Comparison of ENCODE assay signal across 8 mouse cellular contexts in genomic region chr14:55644261-55644888, GRCm38 (mm10). TPM values are rescaled to one million over a fixed set of nuclear protein-coding genes. Genes with fewer than 3 reads are reported as not detected.
DNase-seq lines count a peak whose midpoint lies in the region; ATAC-seq and TF ChIP-seq lines count a peak whose summit lies in the region.

No protein-coding gene starts in this region.

- no peak for TF ChIP-seq CTCF in testis, adult 2 months (IDR thresholded peaks at IDR 0.05; ENCODE audit: control insufficient read depth, insufficient read depth, insufficient replicate concordance, low read depth, low read length)

- H3K27me3 ChIP-seq in testis, adult 2 months (ENCODE audit: control insufficient read depth, insufficient read depth, low read length), result no peaks in the 10 kb centered on the region
- H3K27me3 ChIP-seq in forebrain, embryonic 10.5 days (ENCODE audit: poor library complexity, severe bottlenecking), result no peaks in the 10 kb centered on the region

- peak; percentile 38 for ATAC-seq in inflammation-experienced regulatory T-cells, adult 6 months

- peak overlapping the region; percentile 32 for H3K27ac ChIP-seq in testis, adult 2 months (ENCODE audit: control insufficient read depth, insufficient read depth, low read depth, low read length)
- H3K27ac ChIP-seq in forebrain, embryonic 10.5 days, result peak overlapping the region; percentile 100

- no peak for DNase-seq in testis, postnatal 10 days (ENCODE audit: low spot score)
- no peak for DNase-seq in forebrain, embryonic 10.5 days (ENCODE audit: extremely low spot score, low spot score)
- peak; percentile 31 for DNase-seq in lung, postnatal 10 days
- DNase-seq in yolk sac, embryonic 10.5 days (ENCODE audit: low spot score), result peak; percentile 36
- no peak for DNase-seq in cerebellum, postnatal 36 days
- no peak for DNase-seq in gastrocnemius, adult 8-10 months (ENCODE audit: low spot score in 2 of 2)

- peak overlapping the region; percentile 73 for H3K4me3 ChIP-seq in testis, adult 2 months (ENCODE audit: control insufficient read depth, low read depth, low read length)
- H3K4me3 ChIP-seq in forebrain, embryonic 10.5 days, result peak overlapping the region; percentile 97

- no peaks in the 10 kb centered on the region for H3K9me3 ChIP-seq in forebrain, embryonic 10.5 days

- WGBS in forebrain, embryonic 10.5 days, result 34% methylated on average over 17 of the region's 17 CpGs

- H3K36me3 ChIP-seq in testis, adult 2 months (ENCODE audit: control insufficient read depth, insufficient read depth, low read length), result 0 out of 2 replicates have a peak, but pooled peaks cover 1% of the 10 kb centered on the region
- H3K36me3 ChIP-seq in forebrain, embryonic 10.5 days (replicated peaks), result peaks cover 51% of the 10 kb centered on the region

- no peak for TF ChIP-seq POLR2A in testis, adult 2 months (IDR thresholded peaks at IDR 0.05; ENCODE audit: control insufficient read depth, low read depth, low read length)

- peaks cover 9% of the 10 kb centered on the region for H3K4me1 ChIP-seq in testis, adult 2 months (ENCODE audit: control insufficient read depth, insufficient read depth, low read length)
- H3K4me1 ChIP-seq in forebrain, embryonic 10.5 days, result peaks cover 32% of the 10 kb centered on the region

RNA-seq across cellular contexts. Expression of gene Tm9sf1, which starts 0.8 kb away (rescaled TPM):
- polyA plus RNA-seq in testis, adult 2 months (2012; rRNA removed), result 18.2 and 21.3 TPM in 2 replicates
- polyA plus RNA-seq in forebrain, embryonic 10.5 days (2016; fragmentation: Nextera tagmentation; extraction: Ambion mirVana), result 78.3 and 78.7 TPM in 2 replicates
- polyA plus RNA-seq in inflammation-experienced regulatory T-cells, adult 6 months (2017; shearing (Covaris generic)), result 10 to 100 TPM; 36.3 to 45.0 (median 39.3) TPM
- 10 to 100 TPM; 15.6 to 18.3 (median 17.1) TPM for total RNA-seq in gastrocnemius, adult 8-10 months (2022)

RNA-seq across cellular contexts. Expression of gene Tssk4, which starts 5.6 kb away (rescaled TPM):
- polyA plus RNA-seq in testis, adult 2 months (2012; rRNA removed), result 197 and 200 TPM in 2 replicates
- polyA plus RNA-seq in forebrain, embryonic 10.5 days (2016; fragmentation: Nextera tagmentation; extraction: Ambion mirVana), result 0.58 and 1.1 TPM in 2 replicates
- 1 to 10 TPM in 2 of 3 experiments, under 1 TPM in 1; 0.68 to 2.2 (median 1.2) TPM for polyA plus RNA-seq in inflammation-experienced regulatory T-cells, adult 6 months (2017; shearing (Covaris generic))
- under 1 TPM in 2 of 4 experiments, not detected in 2; 0.22 to 0.29 TPM for total RNA-seq in gastrocnemius, adult 8-10 months (2022)

RNA-seq across cellular contexts. Expression of gene Gm49378, which starts 6.7 kb away (rescaled TPM):
- 1.9 and 2.1 TPM in 2 replicates for polyA plus RNA-seq in testis, adult 2 months (2012; rRNA removed)
- polyA plus RNA-seq in forebrain, embryonic 10.5 days (2016; fragmentation: Nextera tagmentation; extraction: Ambion mirVana), result 0.98 and 1.00 TPM in 2 replicates
- 1 to 10 TPM in 2 of 3 experiments, under 1 TPM in 1; 0.44 to 2.8 (median 2.5) TPM for polyA plus RNA-seq in inflammation-experienced regulatory T-cells, adult 6 months (2017; shearing (Covaris generic))
- 1 to 10 TPM in 3 of 4 experiments, under 1 TPM in 1; 0.67 to 1.6 (median 1.5) TPM for total RNA-seq in gastrocnemius, adult 8-10 months (2022)

RNA-seq across cellular contexts. Expression of gene Ipo4, which starts 8.6 kb away (rescaled TPM):
- polyA plus RNA-seq in testis, adult 2 months (2012; rRNA removed), result 519 and 558 TPM in 2 replicates
- 110 and 123 TPM in 2 replicates for polyA plus RNA-seq in forebrain, embryonic 10.5 days (2016; fragmentation: Nextera tagmentation; extraction: Ambion mirVana)
- polyA plus RNA-seq in inflammation-experienced regulatory T-cells, adult 6 months (2017; shearing (Covaris generic)), result 10 to 100 TPM; 21.1 to 39.8 (median 36.3) TPM
- 10 to 100 TPM; 80.2 to 99.8 (median 88.9) TPM for total RNA-seq in gastrocnemius, adult 8-10 months (2022)

RNA-seq across cellular contexts. Expression of gene Mdp1, which starts 15.9 kb away (rescaled TPM):
- polyA plus RNA-seq in testis, adult 2 months (2012; rRNA removed), result 4.1 TPM in 2 replicates
- polyA plus RNA-seq in forebrain, embryonic 10.5 days (2016; fragmentation: Nextera tagmentation; extraction: Ambion mirVana), result 62.4 and 63.7 TPM in 2 replicates
- polyA plus RNA-seq in inflammation-experienced regulatory T-cells, adult 6 months (2017; shearing (Covaris generic)), result 100 to 1,000 TPM in 1 of 3 experiments, 10 to 100 TPM in 2; 89.2 to 101 (median 95.6) TPM
- total RNA-seq in gastrocnemius, adult 8-10 months (2022), result 10 to 100 TPM; 18.0 to 23.1 (median 20.7) TPM

Comparison
In these comparisons a context has a peak if more than half of its experiments do, and no peak if none do; other contexts are left out.
1. DNase-seq: peak in lung, postnatal 10 days (single experiment) and yolk sac, embryonic 10.5 days (single experiment); none in testis, postnatal 10 days (single experiment), forebrain, embryonic 10.5 days (single experiment), cerebellum, postnatal 36 days (0 of 2) and gastrocnemius, adult 8-10 months (0 of 2).
2. RNA of gene Tssk4, which starts 5.6 kb away (polyA plus RNA-seq): 197 to 200 TPM in testis, adult 2 months; 0.68 to 2.2 TPM in inflammation-experienced regulatory T-cells, adult 6 months and 0.58 to 1.1 TPM in forebrain, embryonic 10.5 days; every median in the first group is over 10 times any median in the second.